Mouse (Mus musculus): Measurements from ENCODE around the gene Clybl. TPM values are rescaled to one million over a fixed set of nuclear protein-coding genes. Genes with fewer than 3 reads are reported as not detected.

Gene Clybl
- total RNA-seq, 2 experiments from 2014 or later: 21.5 to 23.8 TPM

GRCm38 (mm10) chr14:122375070-122375811 is 193.7 kb downstream of the Clybl start:
- intact Hi-C loops (cut with DNase I): no loop called here

GRCm38 (mm10) chr14:122376482-122377143 is 195.1 kb downstream of the Clybl start:
- intact Hi-C loops (cut with DNase I): no loop called here
- no peak for DNase-seq (ENCODE audit: low spot score in 2 of 2)

More at GRCm38 (mm10) chr14:122375070-122375811, 193.7 kb downstream of the Clybl start:
- no peak for DNase-seq (ENCODE audit: low spot score in 2 of 2)

- no peak for DNase-seq (ENCODE audit: low spot score in 2 of 2)
- intact Hi-C loops (cut with DNase I): no loop called here
Observed at GRCm38 (mm10) chr14:122377681-122378080, 196.2 kb downstream of the Clybl start.

- intact Hi-C loops (cut with DNase I): no loop called here
Observed at GRCm38 (mm10) chr14:122379076-122379475, 197.6 kb downstream of the Clybl start.

GRCm38 (mm10) chr14:122379996-122380395 is 198.5 kb downstream of the Clybl start:
- intact Hi-C loops (cut with DNase I): loop anchor here (5.0 kb wide), 1 partner anchor 82 kb away; no protein-coding TSS in a partner anchor

More at GRCm38 (mm10) chr14:122379076-122379475, 197.6 kb downstream of the Clybl start:
- DNase-seq (ENCODE audit: low spot score in 2 of 2): no peak

GRCm38 (mm10) chr14:122380896-122381845 is 199.7 kb downstream of the Clybl start:
- no peak for DNase-seq (ENCODE audit: low spot score in 2 of 2)
- intact Hi-C loops (cut with DNase I): loop anchor here (5.0 kb wide), 1 partner anchor 81 kb away; no protein-coding TSS in a partner anchor

More at GRCm38 (mm10) chr14:122379996-122380395, 198.5 kb downstream of the Clybl start:
- DNase-seq (ENCODE audit: low spot score in 2 of 2): no peak

GRCm38 (mm10) chr14:122382281-122382680 is 200.8 kb downstream of the Clybl start:
- intact Hi-C loops (cut with DNase I): loop anchor here (5.0 kb wide), 1 partner anchor 80 kb away; no protein-coding TSS in a partner anchor
- no peak for DNase-seq (ENCODE audit: low spot score in 2 of 2)

- intact Hi-C loops (cut with DNase I): loop anchor here (5.0 kb wide), 1 partner anchor 78 kb away; no protein-coding TSS in a partner anchor
- DNase-seq (ENCODE audit: low spot score in 2 of 2): no peak
Observed at GRCm38 (mm10) chr14:122383931-122384330, 202.4 kb downstream of the Clybl start.

GRCm38 (mm10) chr14:122384447-122385237 is 203.1 kb downstream of the Clybl start:
- intact Hi-C loops (cut with DNase I): loop anchor here (5.0 kb wide), 2 partner anchors 78 to 88 kb away; no protein-coding TSS in a partner anchor
- no peak for DNase-seq (ENCODE audit: low spot score in 2 of 2)

GRCm38 (mm10) chr14:122385238-122385534 is 203.7 kb downstream of the Clybl start:
- DNase-seq (ENCODE audit: low spot score in 2 of 2): no peak
- intact Hi-C loops (cut with DNase I): loop anchor here (5.0 kb wide), 1 partner anchor 87 kb away; no protein-coding TSS in a partner anchor

- no peak for DNase-seq (ENCODE audit: low spot score in 2 of 2)
- intact Hi-C loops (cut with DNase I): loop anchor here (5.0 kb wide), 1 partner anchor 87 kb away; no protein-coding TSS in a partner anchor
Observed at GRCm38 (mm10) chr14:122385758-122386157, 204.3 kb downstream of the Clybl start.

GRCm38 (mm10) chr14:122386281-122387130 is 205.0 kb downstream of the Clybl start:
- no peak for DNase-seq (ENCODE audit: low spot score in 2 of 2)
- intact Hi-C loops (cut with DNase I): loop anchor here (5.0 kb wide), 1 partner anchor 86 kb away; no protein-coding TSS in a partner anchor

GRCm38 (mm10) chr14:122387781-122388180 is 206.3 kb downstream of the Clybl start:
- no peak for DNase-seq (ENCODE audit: low spot score in 2 of 2)
- intact Hi-C loops (cut with DNase I): loop anchor here (5.0 kb wide), 1 partner anchor 85 kb away; no protein-coding TSS in a partner anchor

GRCm38 (mm10) chr14:122388431-122389031 is 207.0 kb downstream of the Clybl start:
- intact Hi-C loops (cut with DNase I): loop anchor here (5.0 kb wide), 1 partner anchor 84 kb away; no protein-coding TSS in a partner anchor

GRCm38 (mm10) chr14:122389684-122390370 is 208.3 kb downstream of the Clybl start:
- DNase-seq (ENCODE audit: low spot score in 2 of 2): no peak
- intact Hi-C loops (cut with DNase I): loop anchor here (5.0 kb wide), 1 partner anchor 82 kb away; no protein-coding TSS in a partner anchor

More at GRCm38 (mm10) chr14:122388431-122389031, 207.0 kb downstream of the Clybl start:
- DNase-seq (ENCODE audit: low spot score in 2 of 2): no peak

GRCm38 (mm10) chr14:122390935-122391334 is 209.4 kb downstream of the Clybl start:
- intact Hi-C loops (cut with DNase I): no loop called here
- DNase-seq (ENCODE audit: low spot score in 2 of 2): no peak
